Mouse (Mus musculus) myocyte (in vitro differentiated cells): ENCODE results near the gene Garnl3.

Experiments
- CEBPB ChIP-seq: IDR thresholded peaks from 2 replicates; pipeline ENCODE4 v1.6.1; 2011; ENCODE audit warnings: mild to moderate bottlenecking, moderate library complexity; ENCODE audit not compliant: poor library complexity, insufficient read depth, severe bottlenecking
- E2F4 ChIP-seq: IDR thresholded peaks from one replicate; pipeline ENCODE4 v1.6.1; 2011; ENCODE audit warnings: mild to moderate bottlenecking, control low read depth, moderate library complexity; ENCODE audit not compliant: insufficient read depth
- MAX ChIP-seq: IDR thresholded peaks from one replicate; pipeline ENCODE4 v1.6.1; 2011; ENCODE audit warnings: low read depth, mild to moderate bottlenecking, control low read depth
- MYOD1 ChIP-seq, 3 experiments: IDR thresholded peaks; one replicate each; pipeline ENCODE4 v1.6.1; 2011; ENCODE audit warnings: control low read depth in 2 of 3, low read depth in 2 of 3, mild to moderate bottlenecking in 2 of 3, moderate library complexity in 1 of 3; ENCODE audit not compliant: insufficient read length in 2 of 3, control insufficient read depth in 1 of 3
- POLR2A ChIP-seq: IDR thresholded peaks from one replicate; pipeline ENCODE4 v1.6.1; 2011; ENCODE audit warnings: low read depth, mild to moderate bottlenecking, control low read depth, moderate library complexity; ENCODE audit not compliant: insufficient read length
- POLR2AphosphoS2 ChIP-seq: IDR thresholded peaks from one replicate; pipeline ENCODE4 v1.6.1; 2011; ENCODE audit warnings: low read depth, control low read depth; ENCODE audit not compliant: insufficient read length
- TCF12 ChIP-seq: IDR thresholded peaks from one replicate; pipeline ENCODE4 v1.6.1; 2011; ENCODE audit warnings: mild to moderate bottlenecking, control low read depth; ENCODE audit not compliant: poor library complexity, insufficient read depth, severe bottlenecking
- TCF3 ChIP-seq: IDR thresholded peaks from one replicate; pipeline ENCODE4 v1.6.1; 2011; ENCODE audit warnings: low read depth, control low read depth; ENCODE audit not compliant: insufficient read length
- USF1 ChIP-seq: IDR thresholded peaks from one replicate; pipeline ENCODE4 v1.6.1; 2011; ENCODE audit warnings: low read depth, mild to moderate bottlenecking, control low read depth, moderate library complexity

GRCm38 (mm10) chr2:32982700-32983099 is 148.8 kb downstream of the Garnl3 start:
- TF ChIP-seq E2F4: no peak
- TF ChIP-seq POLR2A: no peak
- TF ChIP-seq TCF3: no peak
- TF ChIP-seq MAX: no peak
- no peak for TF ChIP-seq CEBPB
- TF ChIP-seq USF1: no peak
- no peak for TF ChIP-seq TCF12
- TF ChIP-seq POLR2AphosphoS2: no peak
- no peak for TF ChIP-seq MYOD1 (IDR thresholded peaks at IDR 0.05; ENCODE audit: control insufficient read depth in 1 of 3, insufficient read length in 2 of 3, low read depth in 2 of 3)
